Mouse (Mus musculus): ENCODE results near the gene Bdkrb1.

Gene Bdkrb1

GRCm38 (mm10) chr12:105602581-105603210 lies at the start of gene Bdkrb1:
TSS of gene Bdkrb1 (plus strand) at chr12:105603085.
- DNase-seq (ENCODE audit: low read depth, low spot score): no peak

DNA sequence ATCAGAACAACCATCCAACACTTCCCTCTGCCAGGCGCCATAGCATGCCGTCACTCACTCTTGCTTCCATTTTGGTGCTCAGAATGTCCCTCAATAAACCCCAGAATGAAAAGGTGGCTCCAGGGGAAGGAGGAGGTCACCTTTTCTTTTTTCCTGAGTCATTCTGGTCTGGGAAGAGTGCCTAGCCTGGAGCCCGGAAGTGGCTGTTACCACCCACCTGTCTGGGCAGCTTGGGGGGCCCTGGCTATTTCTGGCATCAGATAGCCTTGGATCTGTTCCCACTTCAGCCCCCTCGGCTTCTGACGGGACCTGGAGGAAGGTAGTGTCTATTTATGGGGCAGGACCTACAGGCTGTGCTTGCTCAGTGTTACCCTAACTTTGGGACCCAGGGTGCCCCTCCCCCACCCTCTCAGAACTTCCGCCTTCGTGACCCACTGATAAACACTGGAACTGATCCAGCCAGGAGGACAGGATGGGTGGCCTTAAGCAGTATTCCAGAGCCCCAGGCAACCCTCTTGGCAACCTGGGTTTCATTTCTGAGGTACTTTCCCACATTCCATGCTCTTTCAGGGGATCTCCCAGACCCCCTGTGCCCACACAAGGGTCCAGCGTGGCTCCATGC lies 48.6 kb upstream of the Bdkrb1 start:
- DNase-seq (ENCODE audit: low read depth, low spot score): no peak

GRCm38 (mm10) chr12:105555172-105555571 lies 47.7 kb upstream of the Bdkrb1 start:
- DNase-seq (ENCODE audit: low read depth, low spot score): no peak

- no peak for DNase-seq (ENCODE audit: low read depth, low spot score)
Measured at GRCm38 (mm10) chr12:105557250-105557925, 45.5 kb upstream of the Bdkrb1 start.

GRCm38 (mm10) chr12:105561007-105561534 lies 41.8 kb upstream of the Bdkrb1 start:
- DNase-seq (ENCODE audit: low read depth, low spot score): no peak

GRCm38 (mm10) chr12:105562056-105562820 lies 40.6 kb upstream of the Bdkrb1 start:
- DNase-seq (ENCODE audit: low read depth, low spot score): no peak

DNA sequence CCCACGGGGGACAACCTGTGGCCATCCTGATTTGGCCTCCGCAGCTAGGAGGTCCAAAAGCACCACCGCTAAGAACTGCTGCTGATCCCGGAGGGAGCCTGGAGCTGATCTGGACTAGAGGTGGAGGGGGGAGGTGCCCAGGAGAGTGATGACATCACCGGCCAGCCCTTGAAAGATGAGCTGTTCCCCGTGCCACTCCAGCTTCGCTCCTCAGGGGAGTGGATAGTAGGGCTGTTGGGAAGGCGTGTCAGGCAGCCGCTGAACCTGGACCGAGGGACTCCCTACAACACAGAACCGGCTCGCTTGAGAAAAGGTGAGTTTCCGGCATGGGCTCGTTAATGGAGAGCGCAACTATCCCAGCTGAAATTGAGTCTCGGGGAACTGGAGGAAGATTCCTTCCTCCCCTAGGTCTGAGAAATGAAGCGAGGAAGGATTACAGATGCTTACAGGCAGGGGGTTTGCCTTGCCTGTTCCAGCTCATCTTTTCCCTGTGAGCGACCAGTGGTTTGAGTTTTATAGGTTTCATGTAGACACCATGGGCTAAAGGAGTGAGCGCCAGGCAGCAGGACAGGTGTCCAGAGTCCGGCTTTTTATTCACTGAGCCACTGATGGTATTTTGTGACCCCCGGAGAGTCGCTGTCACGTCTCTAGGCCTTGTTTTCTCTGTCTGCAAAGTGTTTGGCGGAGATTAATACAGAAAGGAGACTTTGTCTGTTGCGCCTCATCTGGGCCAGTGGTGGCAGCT lies 39.8 kb upstream of the Bdkrb1 start, which contains the start of gene Bdkrb2:
Gene Bdkrb2, plus strand, starts transcription at position 291 of the 745 bp plus-strand sequence.
- no peak for DNase-seq (ENCODE audit: low read depth, low spot score)

GRCm38 (mm10) chr12:105563726-105564275 lies 39.1 kb upstream of the Bdkrb1 start:
- no peak for DNase-seq (ENCODE audit: low read depth, low spot score)

- DNase-seq (ENCODE audit: low read depth, low spot score): no peak
Measured at GRCm38 (mm10) chr12:105565221-105565620, 37.7 kb upstream of the Bdkrb1 start.

GRCm38 (mm10) chr12:105571867-105572266 lies 31.0 kb upstream of the Bdkrb1 start:
- no peak for DNase-seq (ENCODE audit: low read depth, low spot score)

- no peak for DNase-seq (ENCODE audit: low read depth, low spot score)
Measured at GRCm38 (mm10) chr12:105572622-105573021, 30.3 kb upstream of the Bdkrb1 start.

DNA sequence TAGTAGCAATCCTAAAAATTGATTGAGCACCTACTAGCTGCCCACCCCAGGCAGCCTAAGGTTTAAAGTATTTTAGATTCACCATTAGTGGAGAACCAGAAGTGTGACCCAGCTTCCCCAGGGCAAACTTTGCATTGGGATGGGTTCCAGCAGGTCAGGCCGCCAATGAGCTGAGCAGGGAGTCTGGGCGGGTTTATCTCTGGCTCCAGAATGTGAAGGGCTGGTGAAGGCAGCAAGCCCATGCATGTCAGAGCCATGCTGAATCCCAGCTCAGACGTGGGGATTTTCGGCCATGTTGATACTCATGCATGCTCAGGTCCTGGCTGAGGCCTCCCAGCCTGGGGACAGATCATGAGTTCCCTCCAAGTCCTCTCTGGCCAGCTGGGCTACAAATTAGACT lies 28.5 kb upstream of the Bdkrb1 start:
- no peak for DNase-seq (ENCODE audit: low read depth, low spot score)

GRCm38 (mm10) chr12:105580490-105580889 lies 22.4 kb upstream of the Bdkrb1 start:
- DNase-seq (ENCODE audit: low read depth, low spot score): no peak

DNA sequence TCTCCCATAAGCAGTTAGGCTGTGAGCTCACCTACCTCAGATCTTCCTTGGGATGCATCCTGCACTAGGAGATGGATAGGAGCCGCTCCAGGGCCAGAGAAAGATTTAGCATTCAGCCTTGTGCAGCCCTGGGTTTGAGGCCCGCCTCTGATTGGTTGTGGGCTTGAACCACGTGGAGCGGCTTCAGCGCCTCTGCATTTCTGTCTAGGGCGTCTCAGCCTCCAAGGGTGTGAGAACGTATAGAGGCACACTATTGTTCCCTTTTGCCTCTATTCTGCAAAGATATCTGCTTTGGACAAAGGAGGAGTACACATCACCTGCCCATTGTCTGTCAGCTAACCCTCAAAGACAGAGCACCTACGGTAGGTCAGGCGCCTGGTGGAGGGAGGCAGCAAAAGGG lies 20.4 kb upstream of the Bdkrb1 start:
- no peak for DNase-seq (ENCODE audit: low read depth, low spot score)

- peak; percentile 11 for DNase-seq (ENCODE audit: low read depth, low spot score)
Measured at GRCm38 (mm10) chr12:105583484-105583883, 19.4 kb upstream of the Bdkrb1 start.

- DNase-seq (ENCODE audit: low read depth, low spot score): peak; percentile 42
Measured at GRCm38 (mm10) chr12:105584851-105585250, 18.0 kb upstream of the Bdkrb1 start.

- DNase-seq (ENCODE audit: low read depth, low spot score): no peak
Measured at GRCm38 (mm10) chr12:105587526-105587925, 15.4 kb upstream of the Bdkrb1 start.

GRCm38 (mm10) chr12:105590786-105591185 lies 12.1 kb upstream of the Bdkrb1 start:
- no peak for DNase-seq (ENCODE audit: low read depth, low spot score)

DNA sequence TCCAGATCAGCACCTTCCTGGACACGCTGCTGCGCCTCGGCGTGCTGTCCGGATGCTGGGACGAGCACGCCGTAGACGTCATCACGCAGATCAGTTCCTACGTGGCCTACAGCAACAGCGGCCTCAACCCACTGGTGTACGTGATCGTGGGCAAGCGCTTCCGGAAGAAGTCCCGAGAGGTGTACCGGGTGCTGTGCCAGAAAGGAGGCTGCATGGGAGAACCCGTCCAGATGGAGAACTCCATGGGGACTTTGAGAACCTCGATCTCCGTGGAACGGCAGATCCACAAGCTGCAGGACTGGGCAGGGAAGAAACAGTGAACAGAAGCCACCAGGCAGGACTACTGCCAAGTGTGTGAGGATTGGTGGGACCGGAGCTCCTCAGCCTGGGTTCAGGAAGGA lies 10.5 kb upstream of the Bdkrb1 start:
- DNase-seq (ENCODE audit: low read depth, low spot score): no peak

GRCm38 (mm10) chr12:105593471-105593870 lies 9.4 kb upstream of the Bdkrb1 start:
- DNase-seq (ENCODE audit: low read depth, low spot score): no peak

DNA sequence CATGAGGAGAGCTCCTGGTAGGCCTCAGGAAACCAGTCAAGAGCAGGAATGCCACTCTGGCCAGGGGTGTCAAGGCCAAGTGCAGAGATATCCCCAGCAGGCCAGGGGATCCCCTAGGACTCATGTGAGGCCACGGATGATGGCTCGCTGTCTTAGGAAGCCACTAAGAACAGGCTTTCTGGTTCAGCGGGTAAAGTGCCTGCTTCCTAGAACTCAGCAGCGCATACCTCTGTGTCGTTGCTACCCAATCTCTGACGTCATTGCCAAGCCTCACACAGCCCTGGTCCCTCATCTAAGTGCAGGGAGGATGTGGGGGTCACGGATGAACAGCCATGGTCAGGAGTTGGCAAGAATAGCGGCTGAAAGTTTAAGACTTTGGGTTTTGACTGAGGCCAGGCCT lies 5.8 kb upstream of the Bdkrb1 start:
- no peak for DNase-seq (ENCODE audit: low read depth, low spot score)

Data from CD4-positive helper T cell, adult 2 months (primary cell).